Mouse (Mus musculus) fat pad, adult 2 months (tissue): ENCODE data around the gene Gm21477.
"Not testable (repeated sequence)": the region's sequence is repeated elsewhere in the genome, so short reads cannot be mapped to it uniquely, and the experiment has no call there.

Experiments used
- DNase-seq: peaks from one replicate; pipeline ENCODE4 v3.0.0-alpha.2; 2011; ENCODE audit warnings: low read depth, low spot score; ENCODE audit errors: extremely low read depth

The Gm21477 gene

DNA sequence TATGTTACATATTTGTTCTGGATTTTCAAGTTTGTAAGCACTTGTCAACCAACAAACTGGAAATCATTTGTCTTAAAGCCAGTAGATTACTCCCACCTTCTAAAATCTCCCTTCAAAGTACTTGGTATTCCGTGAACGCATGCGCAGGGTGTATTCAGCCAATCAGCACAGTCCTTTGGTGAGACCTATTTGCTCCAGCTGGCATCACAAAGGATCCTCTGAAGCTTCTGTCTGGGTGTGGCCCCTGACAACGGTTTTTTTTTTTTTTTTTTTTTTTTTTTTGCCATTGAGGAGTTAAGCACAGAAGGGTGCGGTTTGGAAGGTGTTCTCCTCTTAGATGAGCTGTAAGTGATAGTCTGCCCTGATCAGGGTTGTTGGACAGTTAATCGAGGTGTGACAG is at the start of gene Gm21477:
Gene Gm21477 (plus strand): TSS at position 301 of the 400 bp plus-strand sequence.
- DNase-seq = not testable (repeated sequence)
